Mouse (Mus musculus) C2C12 (cell line): ENCODE measurements around the gene Auts2.

Experiments
- CEBPB ChIP-seq: IDR thresholded peaks from one replicate; pipeline ENCODE4 v1.6.1; 2011; ENCODE audit warnings: low read depth, mild to moderate bottlenecking, control low read depth, moderate library complexity
- CTCF ChIP-seq: IDR thresholded peaks from one replicate; pipeline ENCODE4 v1.5.1; 2011; ENCODE audit not compliant: control insufficient read depth, insufficient read depth, insufficient read length
- FOSL1 ChIP-seq: IDR thresholded peaks from one replicate; pipeline ENCODE4 v1.8.0; 2011; ENCODE audit warnings: mild to moderate bottlenecking, low read length; ENCODE audit not compliant: poor library complexity, insufficient read depth, severe bottlenecking
- MAX ChIP-seq: IDR thresholded peaks from one replicate; pipeline ENCODE4 v1.6.1; 2011; ENCODE audit warnings: mild to moderate bottlenecking, control low read depth
- MYOD1 ChIP-seq: IDR thresholded peaks from one replicate; pipeline ENCODE4 v1.6.1; 2011; ENCODE audit warnings: low read depth; ENCODE audit not compliant: control insufficient read depth, insufficient read length
- MYOG ChIP-seq: IDR thresholded peaks from one replicate; pipeline ENCODE4 v1.6.1; 2011; ENCODE audit not compliant: control insufficient read depth, insufficient read length; ENCODE audit errors: extremely low read depth
- USF1 ChIP-seq: IDR thresholded peaks from one replicate; pipeline ENCODE4 v1.6.1; 2011; ENCODE audit warnings: low read depth, mild to moderate bottlenecking, control low read depth, moderate library complexity

GRCm38 (mm10) chr5:132437994-132438393, 105.2 kb downstream of the Auts2 start:
- no peak for TF ChIP-seq CTCF
- no peak for TF ChIP-seq USF1
- no peak for TF ChIP-seq CEBPB
- no peak for TF ChIP-seq MYOD1
- no peak for TF ChIP-seq FOSL1
- TF ChIP-seq MAX: no peak
- no peak for TF ChIP-seq MYOG
